Mouse (Mus musculus) monocyte, adult 59 days (primary cell): ENCODE measurements around the gene Vars. TPM values are rescaled to one million over a fixed set of nuclear protein-coding genes. Genes with fewer than 3 reads are reported as not detected.

ENCODE experiments used
- total RNA-seq, 2 experiments: library from RNA; stranded (reverse); gene quantifications; one replicate each; pipeline ENCODE4 v1.2.4; 2023

The Vars gene
- total RNA-seq = 10 to 100 TPM; 89.4 to 93.9 TPM

GRCm38 (mm10) chr17:35000717-35001451, at the start of gene Vars:
Gene Vars (plus strand): TSS chr17:35000987.

GRCm38 (mm10) chr17:34959130-34959778, 41.5 kb upstream of the Vars start, which contains the start of gene Hspa1b:
Gene Hspa1b (minus strand): TSS chr17:34959238.

GRCm38 (mm10) chr17:34969822-34970221, 31.0 kb upstream of the Vars start, which contains the start of gene Gm20481:
Gene Gm20481 (plus strand): TSS chr17:34969912.

GRCm38 (mm10) chr17:34972069-34972749, 28.6 kb upstream of the Vars start, which contains the start of the genes Hspa1a and Hspa1l:
Gene Hspa1a (minus strand): TSS chr17:34972156.
Gene Hspa1l (plus strand): TSS chr17:34972703.

GRCm38 (mm10) chr17:34981690-34982180, 19.1 kb upstream of the Vars start, which contains the start of gene Lsm2:
Gene Lsm2 (plus strand): TSS chr17:34981862.

DNA sequence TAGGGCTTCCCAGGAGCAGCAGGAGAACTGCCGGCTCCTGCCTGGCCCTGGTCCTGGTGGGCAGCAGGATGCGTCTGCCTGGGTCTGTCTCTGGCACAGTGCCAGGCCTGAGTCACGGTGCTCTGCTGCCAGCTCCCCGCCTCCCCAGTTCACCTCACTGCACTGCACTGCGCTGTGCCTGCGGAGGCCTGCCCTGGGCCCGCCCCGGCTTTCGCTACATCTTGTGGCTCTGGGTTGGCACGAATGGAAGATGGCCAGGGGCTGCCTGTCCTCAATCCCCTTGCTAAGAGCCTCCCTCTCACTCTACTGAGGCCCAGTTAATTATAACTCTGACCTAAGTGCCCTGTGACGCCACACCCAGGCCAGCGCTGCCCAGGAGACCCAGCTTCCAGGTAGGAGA, 15.6 kb downstream of the Vars start, which contains the start of gene Vwa7:
Gene Vwa7, plus strand, starts transcription at position 204 of the 400 bp plus-strand sequence.

DNA sequence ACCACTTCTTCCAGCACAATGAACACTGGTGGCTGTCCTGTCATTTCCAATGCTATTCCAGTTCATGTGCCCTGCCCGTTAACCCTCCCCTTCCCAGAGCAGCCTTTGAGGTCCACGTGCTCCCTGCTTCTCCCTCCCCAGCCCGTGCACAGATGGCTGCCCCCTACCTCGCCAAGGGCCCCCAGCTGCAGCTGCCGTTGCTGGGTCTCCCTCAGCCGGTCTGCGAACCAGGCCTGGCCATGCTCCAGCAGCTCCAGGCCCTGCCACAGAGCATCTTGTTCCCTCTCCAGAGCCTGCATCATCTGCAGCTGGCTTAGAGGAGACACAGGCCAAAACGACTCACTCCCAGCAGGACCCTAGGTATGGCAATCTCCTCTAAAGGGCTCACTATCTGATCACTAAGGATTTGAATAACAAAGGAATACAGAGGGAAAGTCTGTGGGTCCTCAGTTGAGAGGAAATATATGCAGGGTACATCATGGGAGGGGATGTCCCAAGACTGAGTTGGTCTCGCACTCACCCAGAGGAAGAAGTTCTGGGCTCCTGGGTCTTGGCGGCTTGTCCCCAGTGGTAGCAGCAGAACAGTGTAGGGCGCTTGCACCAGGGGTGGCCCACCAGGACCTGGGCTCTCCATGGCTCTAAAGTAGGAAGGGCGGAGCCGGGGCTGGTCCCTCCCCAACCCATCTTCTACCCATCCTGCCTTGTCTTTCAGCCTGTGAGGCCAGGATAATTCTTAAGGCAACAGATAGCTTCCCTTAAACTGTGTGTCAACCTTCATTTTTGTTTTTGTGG, 26.7 kb downstream of the Vars start, which contains the start of gene Sapcd1:
Gene Sapcd1, minus strand, starts transcription at position 740 of the 792 bp plus-strand sequence.

DNA sequence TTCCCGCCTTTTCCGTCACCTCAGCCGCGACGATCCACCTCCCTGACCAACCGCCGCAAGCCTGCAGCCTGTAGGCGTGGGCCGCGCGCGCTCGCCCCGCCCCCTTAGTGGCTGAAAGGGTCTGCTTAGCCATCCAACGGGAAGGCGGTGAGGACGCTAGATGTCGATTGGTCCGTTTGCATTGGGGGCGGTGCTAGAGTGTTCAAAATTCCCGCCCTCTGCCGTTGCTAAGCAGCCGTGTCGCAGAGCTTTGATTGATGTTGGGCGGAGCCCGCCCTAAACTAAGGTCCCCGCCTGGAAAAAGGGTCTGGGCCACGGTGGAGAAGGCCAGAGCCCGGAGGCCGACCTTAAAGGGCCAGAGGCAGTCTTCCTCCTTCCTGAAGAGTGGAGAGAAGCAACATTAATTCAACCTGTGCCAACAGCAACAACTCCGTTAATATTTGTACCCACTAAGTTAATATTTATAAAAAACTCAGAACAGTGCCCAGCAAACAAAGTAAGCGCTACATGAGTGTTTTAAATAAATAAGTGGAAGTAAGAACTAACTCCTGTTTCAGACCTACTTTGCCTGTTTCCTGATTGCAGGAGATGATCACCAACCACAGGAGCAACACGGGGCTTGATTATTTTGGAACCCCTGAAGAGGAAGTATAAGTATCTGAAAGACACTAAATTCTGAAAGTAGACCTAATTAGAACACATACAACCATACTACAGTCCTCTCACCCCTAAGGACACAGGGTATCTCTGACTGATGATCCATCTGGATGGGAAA, 46.1 kb downstream of the Vars start, which contains the start of gene Msh5:
Gene Msh5, minus strand, starts transcription at position 65 of the 775 bp plus-strand sequence.

DNA sequence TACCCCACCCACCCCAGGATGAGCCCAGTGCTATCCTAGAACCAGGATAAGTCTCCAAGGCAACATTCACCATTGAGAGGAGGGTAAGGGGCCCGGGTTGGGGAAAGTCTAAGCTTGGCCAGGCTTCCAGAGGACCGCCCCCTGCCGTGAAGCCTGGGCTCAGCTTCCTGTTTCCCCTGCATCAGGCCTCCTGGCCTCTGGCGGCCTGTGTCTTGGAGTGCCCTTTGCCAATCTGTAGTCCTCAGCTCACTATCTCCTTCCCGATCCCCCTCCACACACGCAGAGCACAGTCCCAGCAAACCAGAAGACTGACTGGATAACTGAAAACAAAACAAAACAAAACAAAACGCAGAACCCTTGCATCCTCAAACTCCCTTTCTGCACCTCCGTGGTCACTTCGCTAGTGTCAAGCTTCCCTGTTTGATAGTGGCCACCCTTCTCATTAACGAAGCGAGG, 48.8 kb downstream of the Vars start, which contains the start of gene Clic1:
Gene Clic1, plus strand, starts transcription at position 406 of the 456 bp plus-strand sequence.

DNA sequence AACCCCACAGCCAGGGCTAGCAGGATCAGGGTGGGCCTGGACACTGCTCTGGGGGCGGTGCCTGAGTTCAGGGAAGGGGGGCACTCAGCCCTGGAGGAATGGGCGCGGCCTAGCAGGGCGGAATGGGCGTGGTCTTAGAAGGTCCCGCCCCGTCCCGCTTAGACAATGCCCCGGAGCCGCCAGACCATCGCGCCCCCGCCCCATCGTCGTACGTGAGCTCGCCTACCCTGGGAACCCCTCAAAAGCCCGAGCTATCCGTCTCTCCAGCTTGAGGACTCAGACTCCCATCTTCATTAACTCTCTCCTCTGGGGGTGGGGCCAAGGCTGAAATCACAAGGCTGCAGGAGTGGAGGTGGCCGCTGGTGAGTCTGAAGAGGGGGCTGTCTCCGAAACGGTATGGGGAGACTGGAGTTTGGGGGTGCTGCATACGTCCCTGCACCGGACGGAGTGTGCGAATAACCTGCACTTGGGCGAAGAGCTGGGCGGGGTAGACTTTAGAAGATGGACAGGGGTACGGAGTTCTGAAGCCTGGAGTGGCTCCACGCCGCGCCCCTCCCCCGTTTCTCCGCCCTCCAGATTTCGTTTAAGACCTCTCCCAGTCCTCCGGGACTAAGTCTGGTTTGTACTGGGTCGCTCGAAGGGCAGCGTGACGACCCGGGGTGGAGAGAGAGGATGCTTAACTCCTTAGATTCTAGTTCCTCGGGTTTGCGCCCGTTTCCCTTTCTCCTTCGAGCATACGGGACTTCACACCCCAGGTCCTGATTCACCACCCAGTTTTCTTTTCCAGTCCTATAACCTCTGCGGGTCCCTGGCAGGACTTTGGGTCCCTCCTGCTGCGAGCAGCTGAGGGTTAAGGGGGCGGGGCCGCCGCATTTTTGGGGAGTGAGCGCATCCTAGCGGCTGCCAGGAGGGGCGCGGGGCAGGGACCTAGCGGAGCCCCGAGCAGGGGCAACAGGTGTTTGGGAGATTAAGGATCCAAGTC, 58.4 kb downstream of the Vars start, which contains the start of gene Ddah2:
Gene Ddah2, plus strand, starts transcription at position 125 of the 982 bp plus-strand sequence.

DNA sequence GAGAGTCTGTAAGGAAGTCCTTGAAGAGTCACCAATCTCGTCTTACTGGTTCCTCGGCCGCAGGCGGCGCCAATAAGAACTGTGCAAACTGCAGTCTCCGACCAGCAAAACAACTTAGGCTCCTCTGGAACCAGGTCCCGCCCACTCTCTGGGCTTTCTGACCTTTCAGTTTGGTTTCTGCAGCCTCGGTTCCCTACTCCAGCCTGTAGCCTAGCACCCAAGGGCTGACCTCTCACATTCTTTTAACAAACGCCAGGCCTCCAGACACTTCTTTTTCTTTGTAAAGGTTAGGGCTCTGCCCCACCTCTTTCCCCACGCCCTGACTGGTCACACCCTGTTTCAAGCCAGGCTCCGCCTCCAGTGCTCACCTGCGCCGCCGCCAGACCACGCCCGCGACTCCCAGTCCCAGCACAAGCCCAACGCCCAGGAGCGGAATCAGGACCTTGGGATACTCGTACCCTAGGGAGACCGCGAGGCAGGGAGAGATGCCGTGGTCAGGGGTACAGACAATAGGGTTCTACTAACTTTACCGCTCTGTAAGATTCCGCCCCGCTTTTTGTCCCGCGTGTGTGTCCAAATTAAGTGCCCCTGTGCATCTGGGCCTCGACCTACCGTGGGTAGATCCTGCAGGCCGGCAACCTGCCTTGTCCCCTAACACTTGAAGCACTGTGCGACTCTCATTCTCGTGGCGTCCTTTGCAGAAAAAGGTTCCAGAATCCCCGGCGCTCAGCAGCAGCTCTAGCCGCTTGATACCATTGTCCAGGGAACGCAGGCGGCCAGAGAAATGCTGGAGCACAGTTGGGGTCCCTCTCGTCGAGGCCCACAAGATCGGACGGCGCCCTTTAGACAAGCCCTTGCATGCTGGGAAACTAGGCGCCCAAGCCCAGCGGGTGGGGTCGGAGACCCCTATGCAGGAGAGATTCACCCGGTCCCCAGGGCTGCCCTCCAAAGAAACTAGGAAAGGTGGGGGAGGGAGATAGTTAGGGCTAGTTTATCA, 64.5 kb downstream of the Vars start, which contains the start of gene Ly6g6c:
Gene Ly6g6c, plus strand, starts transcription at position 438 of the 997 bp plus-strand sequence.

Other genes starting within 250 kb of the Vars start
- not detected for gene Cyp21a1, start 196.4 kb upstream of the Vars start, total RNA-seq
- 10 to 100 TPM; 64.1 to 71.7 TPM for gene Stk19, start 164.0 kb upstream of the Vars start, total RNA-seq
- gene Dxo, start 164.0 kb upstream of the Vars start, total RNA-seq = 10 to 100 TPM; 48.5 to 48.9 TPM
- gene Skiv2l, start 150.8 kb upstream of the Vars start, total RNA-seq = 10 to 100 TPM; 83.5 to 92.5 TPM
- gene Nelfe, start 150.6 kb upstream of the Vars start, total RNA-seq = 10 to 100 TPM; 21.6 to 31.4 TPM
- 10 to 100 TPM; 10.9 to 15.3 TPM for gene Cfb, start 138.5 kb upstream of the Vars start, total RNA-seq
- gene Zbtb12, start 121.5 kb upstream of the Vars start, total RNA-seq = 1 to 10 TPM; 3.3 to 3.8 TPM
- not detected for gene Gm20547, start 118.9 kb upstream of the Vars start, total RNA-seq
- gene C2, start 102.7 kb upstream of the Vars start, total RNA-seq = 10 to 100 TPM; 16.6 to 17.2 TPM
- 100 to 1,000 TPM; 134 to 139 TPM for gene Ehmt2, start 102.5 kb upstream of the Vars start, total RNA-seq
- not detected for gene Slc44a4, start 86.5 kb upstream of the Vars start, total RNA-seq
- gene Neu1, start 69.7 kb upstream of the Vars start, total RNA-seq = 10 to 100 TPM; 58.9 to 60.2 TPM
- gene Hspa1b, start 41.7 kb upstream of the Vars start, total RNA-seq = 100 to 1,000 TPM; 240 to 289 TPM
- not detected for gene Gm20481, start 31.1 kb upstream of the Vars start, total RNA-seq
- 100 to 1,000 TPM; 322 to 373 TPM for gene Hspa1a, start 28.8 kb upstream of the Vars start, total RNA-seq
- gene Hspa1l, start 28.3 kb upstream of the Vars start, total RNA-seq = under 1 TPM; 0.55 to 0.76 TPM
- gene Lsm2, start 19.1 kb upstream of the Vars start, total RNA-seq = 10 to 100 TPM; 18.6 to 21.1 TPM
- under 1 TPM in 1 of 2 experiments, not detected in 1; 0.16 TPM for gene Vwa7, start 15.6 kb downstream of the Vars start, total RNA-seq
- gene Sapcd1, start 27.0 kb downstream of the Vars start, total RNA-seq = not detected
- gene Msh5, start 45.8 kb downstream of the Vars start, total RNA-seq = 1 to 10 TPM; 1.0 to 2.2 TPM
- 100 to 1,000 TPM; 258 to 267 TPM for gene Clic1, start 49.0 kb downstream of the Vars start, total RNA-seq
- 1 to 10 TPM; 1.2 to 1.7 TPM for gene Ddah2, start 58.0 kb downstream of the Vars start, total RNA-seq
- not detected for gene Ly6g6c, start 64.4 kb downstream of the Vars start, total RNA-seq
- not detected for gene Mpig6b, start 65.2 kb downstream of the Vars start, total RNA-seq
- gene Ly6g6e, start 75.9 kb downstream of the Vars start, total RNA-seq = not detected
- gene Ly6g6d, start 77.1 kb downstream of the Vars start, total RNA-seq = not detected
- not detected for gene Ly6g6f, start 84.6 kb downstream of the Vars start, total RNA-seq
- 10 to 100 TPM; 58.8 to 60.6 TPM for gene Abhd16a, start 88.3 kb downstream of the Vars start, total RNA-seq
- not detected for gene Ly6g5c, start 107.3 kb downstream of the Vars start, total RNA-seq
- gene Ly6g5b, start 114.4 kb downstream of the Vars start, total RNA-seq = under 1 TPM; 0.42 to 0.61 TPM
- 10 to 100 TPM; 22.2 to 30.3 TPM for gene Gpank1, start 120.5 kb downstream of the Vars start, total RNA-seq
- 100 to 1,000 TPM; 133 to 155 TPM for gene Csnk2b, start 121.1 kb downstream of the Vars start, total RNA-seq
- gene D17H6S53E, start 125.4 kb downstream of the Vars start, total RNA-seq = 10 to 100 TPM; 15.5 to 25.3 TPM
- not detected for gene Apom, start 131.1 kb downstream of the Vars start, total RNA-seq
- 100 to 1,000 TPM; 324 to 360 TPM for gene Bag6, start 134.2 kb downstream of the Vars start, total RNA-seq
- gene Prrc2a, start 163.9 kb downstream of the Vars start, total RNA-seq = 100 to 1,000 TPM; 227 to 228 TPM
- 100 to 1,000 TPM; 172 to 206 TPM for gene Aif1, start 175.1 kb downstream of the Vars start, total RNA-seq
- gene Lst1, start 187.5 kb downstream of the Vars start, total RNA-seq = 100 to 1,000 TPM; 935 to 974 TPM
- 10 to 100 TPM; 72.7 to 86.4 TPM for gene Ltb, start 193.5 kb downstream of the Vars start, total RNA-seq
- gene Tnf, start 201.0 kb downstream of the Vars start, total RNA-seq = 10 to 100 TPM; 57.3 to 92.8 TPM
- gene Lta, start 204.4 kb downstream of the Vars start, total RNA-seq = not detected
- 1 to 10 TPM in 1 of 2 experiments, not detected in 1; 1.3 TPM for gene Gm16181, start 219.8 kb downstream of the Vars start, total RNA-seq
- 1 to 10 TPM; 1.8 to 4.2 TPM for gene Atp6v1g2, start 232.7 kb downstream of the Vars start, total RNA-seq
- 10 to 100 TPM; 13.1 to 13.4 TPM for gene Nfkbil1, start 234.8 kb downstream of the Vars start, total RNA-seq
- gene Ddx39b, start 240.8 kb downstream of the Vars start, total RNA-seq = 100 to 1,000 TPM; 243 to 247 TPM